Mouse (Mus musculus): ENCODE data around the gene A530084C06Rik. TPM values are rescaled to one million over a fixed set of nuclear protein-coding genes. Genes with fewer than 3 reads are reported as not detected.

Gene A530084C06Rik
- polyA plus RNA-seq, 1 experiment from 2014 or later = not detected

DNA sequence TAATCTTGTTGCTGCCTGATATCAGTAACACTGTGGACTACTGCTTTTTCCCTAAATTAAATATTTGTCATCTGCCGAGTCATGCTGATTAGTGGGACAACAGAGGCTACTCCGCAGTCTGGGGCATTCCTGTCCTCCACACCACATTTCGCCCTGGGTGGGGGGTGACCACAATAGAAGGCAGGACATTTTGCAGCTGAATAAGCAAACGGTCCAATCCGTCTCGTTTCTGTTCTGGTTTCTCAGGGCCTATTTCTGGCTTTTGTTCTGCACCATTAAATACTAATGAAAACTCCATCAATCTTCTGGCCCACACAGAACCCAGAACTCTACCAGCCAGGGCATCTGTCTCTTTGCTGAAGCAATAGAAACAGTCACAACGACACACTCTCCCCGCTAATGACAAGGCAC lies 27.5 kb downstream of the A530084C06Rik start:
- Histone ChIP-seq H3K9me3 (no peaks in the 10 kb centered on the region), H3K27ac (peak overlapping the region; percentile 26; the same call in 1 of the 2 replicates), H3K27me3 (replicated peaks) (no peaks in the 10 kb centered on the region), H3K4me1 (no peaks in the 10 kb centered on the region; the same call in 1 of the 2 replicates), H3K9ac (no peak overlapping the region), H3K4me3 (replicated peaks) (no peak overlapping the region), H3K36me3 (no peaks in the 10 kb centered on the region), H3K4me2 (peak overlapping the region; percentile 9; the same call in 1 of the 2 replicates)
- peak; percentile 77 for ATAC-seq (ENCODE audit: insufficient read depth, low FRiP score, low read depth)
- 28% methylated on average over 8 of the region's 8 CpGs for WGBS

DNA sequence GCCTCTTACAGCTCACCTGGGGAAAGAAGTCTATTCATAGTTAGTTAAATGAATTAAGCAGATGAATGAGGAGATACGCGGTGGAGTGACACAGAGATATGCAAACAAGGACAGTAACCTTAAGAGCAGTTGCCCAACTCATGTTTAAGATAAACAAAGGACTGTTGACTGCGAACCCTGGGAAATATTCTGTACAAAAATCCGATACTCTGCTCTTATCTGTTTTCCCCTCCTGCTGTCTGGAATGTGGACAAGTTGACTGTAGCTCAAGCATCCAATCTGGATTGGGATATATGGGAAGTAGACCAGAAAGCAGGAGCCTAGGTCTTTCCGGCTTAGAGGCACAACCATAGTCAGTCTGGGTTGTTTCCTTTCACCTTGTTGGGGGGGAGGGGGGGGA lies 27.9 kb downstream of the A530084C06Rik start:
- Histone ChIP-seq H3K27me3 (replicated peaks) (no peaks in the 10 kb centered on the region), H3K27ac (no peak overlapping the region)
- ATAC-seq (ENCODE audit: insufficient read depth, low FRiP score, low read depth) = no peak; the same call in 1 of the 2 replicates

DNA sequence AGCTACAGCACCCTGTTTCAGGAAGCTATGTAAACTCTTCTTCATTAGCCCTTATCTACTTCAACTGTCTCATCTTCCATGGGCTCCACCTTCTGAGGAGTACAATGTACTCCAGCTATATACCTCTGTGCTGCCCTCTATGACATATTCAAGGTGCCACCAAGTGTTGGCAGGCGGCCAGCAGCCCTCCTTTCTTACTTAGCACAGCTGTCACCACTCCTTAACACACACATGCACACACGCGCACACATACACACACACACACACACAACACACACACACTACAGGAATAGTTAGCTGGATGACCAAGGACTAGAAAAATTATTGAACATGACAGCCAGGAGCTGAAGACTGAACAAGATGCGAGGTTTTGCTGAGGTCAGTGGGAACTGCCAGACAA lies 34.2 kb downstream of the A530084C06Rik start:
- no peak overlapping the region for H3K4me2 ChIP-seq
- no peak for ATAC-seq (ENCODE audit: insufficient read depth, low FRiP score, low read depth)
- H3K36me3 ChIP-seq = no peaks in the 10 kb centered on the region
- no peaks in the 10 kb centered on the region for H3K27me3 ChIP-seq (replicated peaks)
- H3K27ac ChIP-seq = no peak overlapping the region
- no peak overlapping the region for H3K9ac ChIP-seq
- H3K4me1 ChIP-seq = no peaks in the 10 kb centered on the region
- no peaks in the 10 kb centered on the region for H3K9me3 ChIP-seq
- 75% methylated on average over 4 of the region's 4 CpGs for WGBS
- H3K4me3 ChIP-seq (replicated peaks) = no peak overlapping the region

More for the DNA sequence above, 27.9 kb downstream of the A530084C06Rik start:
- Histone ChIP-seq H3K9ac (no peak overlapping the region), H3K4me3 (replicated peaks) (no peak overlapping the region), H3K36me3 (no peaks in the 10 kb centered on the region), H3K4me1 (no peaks in the 10 kb centered on the region; the same call in 1 of the 2 replicates), H3K4me2 (no peak overlapping the region), H3K9me3 (no peaks in the 10 kb centered on the region)
- 53% methylated on average over 5 of the region's 5 CpGs for WGBS

DNA sequence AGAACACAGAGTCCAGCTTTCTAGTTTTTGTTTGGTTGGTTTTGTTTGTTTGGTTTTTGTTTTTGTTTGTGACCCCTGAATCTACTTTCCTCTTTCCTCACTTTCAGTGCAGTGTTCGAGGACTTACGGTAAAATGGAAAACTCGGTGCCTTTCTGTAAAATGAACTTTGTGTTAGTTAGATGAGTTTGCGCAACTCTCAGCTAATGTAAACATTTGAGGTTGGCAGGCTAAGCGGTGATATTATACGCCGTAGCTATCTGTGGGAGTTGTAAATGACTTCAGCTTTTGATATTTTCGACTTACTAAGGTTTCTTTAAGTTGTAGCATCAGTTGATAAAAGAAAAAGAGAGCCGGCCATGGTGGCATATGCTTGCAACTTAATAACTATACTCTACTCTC lies 40.2 kb downstream of the A530084C06Rik start:
- Histone ChIP-seq H3K9me3 (no peaks in the 10 kb centered on the region), H3K4me3 (replicated peaks) (no peak overlapping the region), H3K27me3 (replicated peaks) (no peaks in the 10 kb centered on the region), H3K4me1 (no peaks in the 10 kb centered on the region), H3K4me2 (no peak overlapping the region), H3K9ac (no peak overlapping the region), H3K36me3 (no peaks in the 10 kb centered on the region), H3K27ac (peak overlapping the region; percentile 46; the same call in 1 of the 2 replicates)
- WGBS = 53% methylated on average over 9 of the region's 9 CpGs
- ATAC-seq (ENCODE audit: insufficient read depth, low FRiP score, low read depth) = no peak

DNA sequence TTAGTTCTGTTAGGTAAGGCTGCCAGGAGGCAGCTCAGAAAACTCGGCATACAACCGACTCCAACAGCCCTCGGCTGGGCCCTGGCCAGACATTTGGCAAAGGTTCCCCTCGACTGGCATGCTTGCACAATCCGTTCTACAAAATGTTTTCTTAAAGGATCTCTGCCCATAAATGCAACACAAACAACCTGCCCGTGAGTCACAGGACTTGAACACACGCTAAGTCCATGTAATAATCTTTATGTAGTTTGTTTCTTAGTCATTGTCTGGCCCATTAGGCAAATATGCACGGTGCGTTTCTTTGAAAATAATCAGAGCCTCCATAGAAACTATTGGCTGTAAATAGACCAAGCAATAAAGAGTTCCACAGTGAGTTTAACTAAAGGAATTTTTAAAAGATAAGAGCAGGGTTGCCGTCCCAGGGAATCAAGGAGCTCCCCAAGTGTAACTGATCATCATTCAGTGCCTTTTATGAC lies 40.7 kb downstream of the A530084C06Rik start:
- Histone ChIP-seq H3K4me2 (no peak overlapping the region), H3K27me3 (replicated peaks) (no peaks in the 10 kb centered on the region), H3K4me1 (no peaks in the 10 kb centered on the region), H3K9me3 (no peaks in the 10 kb centered on the region), H3K4me3 (replicated peaks) (no peak overlapping the region), H3K9ac (no peak overlapping the region), H3K27ac (peak overlapping the region; percentile 75; the same call in 1 of the 2 replicates), H3K36me3 (no peaks in the 10 kb centered on the region)
- ATAC-seq (ENCODE audit: insufficient read depth, low FRiP score, low read depth) = no peak
- 53% methylated on average over 10 of the region's 10 CpGs for WGBS

DNA sequence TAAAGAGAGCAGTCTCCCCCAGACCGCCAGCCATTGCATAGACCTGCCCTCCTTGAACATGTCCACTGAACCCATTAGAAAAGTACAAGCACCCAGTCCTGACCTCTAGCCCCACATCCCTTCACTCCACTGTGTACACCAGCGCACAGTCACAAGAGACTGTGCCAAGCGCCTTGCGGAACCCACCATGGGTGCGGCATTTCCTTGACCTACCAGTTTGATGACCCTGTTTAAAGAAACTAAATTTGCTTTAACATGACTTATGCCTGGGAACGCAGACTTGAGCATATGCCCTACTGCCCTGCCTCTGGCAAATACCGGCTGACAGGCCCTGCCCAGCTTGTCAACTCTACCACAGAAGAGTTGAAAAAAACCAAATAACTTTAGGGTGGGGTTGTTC lies 43.9 kb downstream of the A530084C06Rik start:
- H3K27me3 ChIP-seq (replicated peaks) = no peaks in the 10 kb centered on the region
- no peak overlapping the region for H3K9ac ChIP-seq
- no peak overlapping the region for H3K4me2 ChIP-seq
- H3K4me1 ChIP-seq = no peaks in the 10 kb centered on the region
- WGBS = 81% methylated on average over 7 of the region's 7 CpGs
- no peak overlapping the region for H3K4me3 ChIP-seq (replicated peaks)
- no peaks in the 10 kb centered on the region for H3K9me3 ChIP-seq
- ATAC-seq (ENCODE audit: insufficient read depth, low FRiP score, low read depth) = peak; percentile 74
- no peaks in the 10 kb centered on the region for H3K36me3 ChIP-seq
- peak overlapping the region; percentile 52; the same call in 1 of the 2 replicates for H3K27ac ChIP-seq

DNA sequence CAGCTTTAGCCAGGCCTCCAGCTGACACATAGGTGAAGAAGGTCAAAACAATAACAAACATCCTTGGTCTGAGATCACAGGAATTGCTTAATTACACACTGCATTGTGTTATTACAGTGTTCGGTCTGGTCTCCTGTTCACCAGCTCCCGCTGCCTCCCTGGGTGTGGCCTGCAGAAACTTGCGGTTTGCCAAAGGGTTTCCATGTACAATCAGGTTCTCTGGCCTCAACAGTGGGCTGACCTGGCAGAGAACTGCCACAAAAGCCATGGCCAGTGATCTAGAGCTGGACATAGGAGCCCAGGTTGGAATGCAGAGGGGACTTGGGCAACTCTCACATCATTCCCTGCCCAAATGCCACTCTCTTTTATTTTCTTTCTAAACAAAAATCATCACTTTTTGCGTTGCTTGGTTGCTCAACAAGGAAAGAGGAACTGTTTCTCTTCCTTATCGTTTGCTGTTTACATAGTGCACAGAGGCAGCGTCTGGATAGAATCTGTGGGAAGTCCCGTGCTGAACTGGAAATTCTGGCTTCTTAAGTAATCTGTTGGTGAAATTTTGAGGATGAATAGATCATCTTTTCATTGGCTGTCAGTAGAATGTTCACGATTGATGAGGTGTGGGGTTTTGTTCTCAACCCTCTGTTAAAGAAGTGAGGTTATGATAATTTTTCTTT lies 52.5 kb downstream of the A530084C06Rik start:
- Histone ChIP-seq H3K4me2 (no peak overlapping the region), H3K9ac (no peak overlapping the region), H3K36me3 (no peaks in the 10 kb centered on the region), H3K27ac (peak overlapping the region; percentile 60; the same call in 1 of the 2 replicates), H3K27me3 (replicated peaks) (no peaks in the 10 kb centered on the region), H3K4me3 (replicated peaks) (no peak overlapping the region), H3K4me1 (no peaks in the 10 kb centered on the region), H3K9me3 (no peaks in the 10 kb centered on the region)
- WGBS = 46% methylated on average over 8 of the region's 8 CpGs
- ATAC-seq (ENCODE audit: insufficient read depth, low FRiP score, low read depth) = peak; percentile 68; the same call in 1 of the 2 replicates

Other genes with a start within 250 kb of the A530084C06Rik start
- gene Foxq1, start 3.2 kb downstream of the A530084C06Rik start, polyA plus RNA-seq (2015; fragmentation: Nextera tagmentation; extraction: Ambion mirVana) = 15.1 and 16.7 TPM in 2 replicates
- gene Foxf2, start 66.5 kb upstream of the A530084C06Rik start, polyA plus RNA-seq (2015; fragmentation: Nextera tagmentation; extraction: Ambion mirVana) = 17.5 and 19.0 TPM in 2 replicates
- 0.18 and 0.28 TPM in 2 replicates for gene Foxc1, start 247.3 kb upstream of the A530084C06Rik start, polyA plus RNA-seq (2015; fragmentation: Nextera tagmentation; extraction: Ambion mirVana)